Mouse (Mus musculus): ENCODE measurements around the gene Gga1. TPM values are rescaled to one million over a fixed set of nuclear protein-coding genes. Genes with fewer than 3 reads are reported as not detected.

The Gga1 gene
- polyA plus RNA-seq, 1 experiment from 2014 or later = 21.4 TPM

DNA sequence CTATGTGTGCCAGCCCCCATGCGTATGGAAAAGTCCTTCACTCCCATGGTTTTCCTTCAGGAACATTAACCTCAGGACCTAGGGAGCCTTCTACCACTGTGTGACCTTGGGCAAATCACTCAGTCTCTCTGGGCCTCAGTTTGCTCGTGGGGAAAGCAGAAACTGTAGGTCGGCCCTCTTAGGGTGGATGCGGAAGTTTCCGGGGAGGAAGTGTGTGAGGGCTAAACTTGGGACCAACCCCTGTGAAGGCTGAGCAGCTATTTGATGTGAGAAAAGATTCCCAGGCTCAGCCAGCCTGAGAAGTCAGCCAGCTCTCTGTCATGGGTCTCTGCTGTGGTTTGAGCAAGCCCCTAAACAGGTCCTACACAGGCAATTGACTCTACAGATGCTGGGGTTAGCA is 14.7 kb upstream of the Gga1 start:
- no peak for ATAC-seq (ENCODE audit: insufficient read depth)
- H3K9me3 ChIP-seq (replicated peaks) = no peaks in the 10 kb centered on the region
- no peak overlapping the region for H3K4me2 ChIP-seq
- no peak overlapping the region for H3K27ac ChIP-seq (replicated peaks)
- no peaks in the 10 kb centered on the region for H3K36me3 ChIP-seq (replicated peaks)
- H3K27me3 ChIP-seq = peaks cover 13% of the 10 kb centered on the region
- H3K9ac ChIP-seq = no peak overlapping the region
- H3K4me1 ChIP-seq (replicated peaks) = peaks cover 18% of the 10 kb centered on the region
- 60% methylated on average over 5 of the region's 5 CpGs for WGBS (ENCODE audit: insufficient replicate concordance)
- no peak overlapping the region for H3K4me3 ChIP-seq (replicated peaks)

DNA sequence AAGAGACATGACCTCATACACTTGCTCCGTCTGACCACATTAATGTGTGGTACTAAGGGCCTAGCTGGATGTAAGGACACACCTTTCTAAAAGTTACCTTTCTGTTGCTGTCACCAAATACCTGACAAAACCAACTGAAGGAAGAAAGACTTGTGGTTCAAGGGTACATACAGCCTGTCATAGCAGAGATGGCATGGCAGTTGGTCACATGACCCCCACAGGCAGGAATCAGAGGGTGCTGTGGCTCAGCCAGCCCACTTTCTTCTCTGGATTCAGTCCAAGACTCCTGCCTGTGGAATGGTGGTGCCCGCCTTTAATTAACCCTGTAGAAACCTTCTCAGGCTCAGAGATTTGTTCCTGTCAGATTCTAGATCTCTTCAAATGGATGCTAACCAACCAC is 13.8 kb upstream of the Gga1 start:
- Histone ChIP-seq H3K36me3 (replicated peaks) (no peaks in the 10 kb centered on the region), H3K4me1 (replicated peaks) (peaks cover 18% of the 10 kb centered on the region), H3K9me3 (replicated peaks) (no peaks in the 10 kb centered on the region), H3K27me3 (peaks cover 13% of the 10 kb centered on the region), H3K27ac (replicated peaks) (no peak overlapping the region), H3K9ac (no peak overlapping the region), H3K4me3 (replicated peaks) (no peak overlapping the region), H3K4me2 (no peak overlapping the region)
- ATAC-seq (ENCODE audit: insufficient read depth) = no peak
- 62% methylated on average over 2 of the region's 2 CpGs for WGBS (ENCODE audit: insufficient replicate concordance)

DNA sequence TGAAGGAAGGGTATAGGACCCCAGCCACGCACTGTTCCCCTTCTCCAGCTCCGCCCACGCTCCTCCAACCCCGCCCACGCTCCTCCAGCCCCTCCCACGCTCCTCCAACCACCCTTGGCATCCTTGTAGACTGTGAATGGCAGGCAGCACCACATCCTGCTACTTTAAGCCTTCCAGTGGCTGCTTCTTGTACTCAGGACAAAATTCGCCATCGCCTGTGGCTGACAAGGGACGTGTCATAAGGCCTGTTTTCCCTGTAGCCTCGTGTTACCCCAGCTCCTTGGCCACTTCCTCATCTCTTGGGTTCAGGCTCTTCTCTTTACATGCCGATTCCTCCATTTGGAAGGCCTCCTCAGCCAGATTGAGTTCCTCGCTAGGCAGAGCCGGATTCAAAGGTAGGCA is 13.1 kb upstream of the Gga1 start:
- WGBS (ENCODE audit: insufficient replicate concordance) = 28% methylated on average over 13 of the region's 13 CpGs

DNA sequence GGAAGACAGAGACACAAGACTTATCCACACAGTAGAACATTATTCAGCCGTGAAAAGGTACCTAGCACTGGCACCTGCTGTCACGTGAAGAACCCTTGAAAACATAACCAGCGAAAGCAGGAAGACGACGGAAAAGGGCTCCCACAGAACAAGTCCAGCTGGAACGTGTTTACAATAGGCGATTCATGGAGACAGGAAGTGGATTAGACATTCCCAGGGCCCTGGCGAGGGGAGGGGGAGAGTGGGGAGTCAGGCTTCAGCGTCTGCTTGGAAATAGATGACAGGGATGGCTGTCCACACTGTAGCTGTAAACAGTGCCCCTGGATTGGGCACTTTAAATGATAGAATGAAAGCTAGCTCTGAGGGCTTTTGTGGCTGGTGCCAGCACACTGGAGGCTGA is 8.6 kb upstream of the Gga1 start:
- Histone ChIP-seq H3K4me1 (replicated peaks) (peaks cover 13% of the 10 kb centered on the region; the same call in 1 of the 2 replicates), H3K36me3 (replicated peaks) (no peaks in the 10 kb centered on the region), H3K9me3 (replicated peaks) (no peaks in the 10 kb centered on the region), H3K27ac (replicated peaks) (no peak overlapping the region), H3K4me2 (no peak overlapping the region), H3K9ac (no peak overlapping the region), H3K27me3 (peaks cover 11% of the 10 kb centered on the region), H3K4me3 (replicated peaks) (no peak overlapping the region)
- no peak for ATAC-seq (ENCODE audit: insufficient read depth)
- whole genome bisulfite sequencing (ENCODE audit: insufficient replicate concordance) = 54% methylated on average over 9 of the region's 9 CpGs

More for the DNA sequence above, 13.1 kb upstream of the Gga1 start:
- H3K4me2 ChIP-seq = 0 out of 2 replicates have a peak overlapping the region, but pooled peaks have one; percentile 18
- H3K9ac ChIP-seq = no peak overlapping the region
- H3K36me3 ChIP-seq (replicated peaks) = no peaks in the 10 kb centered on the region
- peaks cover 13% of the 10 kb centered on the region for H3K27me3 ChIP-seq
- no peak overlapping the region for H3K4me3 ChIP-seq (replicated peaks)
- peak overlapping the region; percentile 57 for H3K27ac ChIP-seq (replicated peaks)
- H3K9me3 ChIP-seq (replicated peaks) = no peaks in the 10 kb centered on the region
- ATAC-seq (ENCODE audit: insufficient read depth) = peak; percentile 14; the same call in 1 of the 2 replicates
- peaks cover 22% of the 10 kb centered on the region for H3K4me1 ChIP-seq (replicated peaks)

DNA sequence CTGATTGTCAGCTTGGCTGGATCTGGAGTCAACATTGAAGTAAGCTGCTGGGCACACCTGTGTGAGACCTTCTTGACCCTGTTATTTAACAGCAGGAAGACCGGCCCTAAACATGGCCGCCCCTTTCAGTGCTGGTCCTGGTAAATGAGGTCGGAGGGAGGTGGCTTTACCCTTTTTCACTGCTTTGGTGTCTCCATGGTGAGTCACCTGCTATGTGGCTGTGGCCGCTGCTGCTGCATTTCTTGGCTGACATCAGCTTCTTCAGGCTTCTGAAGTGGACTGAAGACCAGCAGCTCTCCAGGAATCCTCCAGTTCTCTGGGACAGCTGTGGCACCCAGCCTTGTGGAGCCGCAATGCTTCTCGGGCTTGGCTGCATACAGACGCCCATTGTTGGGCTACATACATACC is 8.2 kb upstream of the Gga1 start:
- Histone ChIP-seq H3K36me3 (replicated peaks) (no peaks in the 10 kb centered on the region), H3K9ac (no peak overlapping the region), H3K4me1 (replicated peaks) (peaks cover 9% of the 10 kb centered on the region; the same call in 1 of the 2 replicates), H3K4me3 (replicated peaks) (no peak overlapping the region), H3K4me2 (no peak overlapping the region), H3K9me3 (replicated peaks) (no peaks in the 10 kb centered on the region), H3K27ac (replicated peaks) (no peak overlapping the region), H3K27me3 (peaks cover 6% of the 10 kb centered on the region)
- WGBS (ENCODE audit: insufficient replicate concordance) = 74% methylated on average over 7 of the region's 7 CpGs
- no peak for ATAC-seq (ENCODE audit: insufficient read depth)

DNA sequence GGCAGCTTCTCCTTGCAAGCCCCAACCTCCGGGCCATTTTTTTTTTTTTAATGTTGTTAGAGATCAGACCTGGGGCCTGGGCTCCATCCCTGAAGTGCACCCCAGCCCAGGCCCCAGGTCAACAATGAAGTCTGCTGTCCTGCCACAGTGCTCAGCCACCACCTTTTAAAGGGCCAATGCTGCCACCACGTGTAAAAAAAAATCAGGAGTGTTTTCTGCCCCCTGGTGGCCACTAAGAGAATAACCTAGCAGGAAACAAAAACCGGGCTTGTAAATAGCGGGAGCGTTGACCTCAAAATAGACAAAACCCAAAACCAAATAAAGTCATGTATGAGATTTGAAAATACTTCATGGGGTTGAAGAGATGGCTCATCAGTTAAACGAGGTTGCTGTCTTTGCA is 7.2 kb upstream of the Gga1 start:
- ATAC-seq (ENCODE audit: insufficient read depth) = no peak
- H3K36me3 ChIP-seq (replicated peaks) = no peaks in the 10 kb centered on the region
- H3K9me3 ChIP-seq (replicated peaks) = no peaks in the 10 kb centered on the region
- H3K4me2 ChIP-seq = no peak overlapping the region
- H3K4me3 ChIP-seq (replicated peaks) = no peak overlapping the region
- H3K4me1 ChIP-seq (replicated peaks) = peaks cover 8% of the 10 kb centered on the region; the same call in 1 of the 2 replicates
- H3K27ac ChIP-seq (replicated peaks) = no peak overlapping the region
- WGBS (ENCODE audit: insufficient replicate concordance) = 11% methylated on average over 6 of the region's 6 CpGs
- H3K9ac ChIP-seq = no peak overlapping the region
- H3K27me3 ChIP-seq = peaks cover 4% of the 10 kb centered on the region; the same call in 1 of the 2 replicates

DNA sequence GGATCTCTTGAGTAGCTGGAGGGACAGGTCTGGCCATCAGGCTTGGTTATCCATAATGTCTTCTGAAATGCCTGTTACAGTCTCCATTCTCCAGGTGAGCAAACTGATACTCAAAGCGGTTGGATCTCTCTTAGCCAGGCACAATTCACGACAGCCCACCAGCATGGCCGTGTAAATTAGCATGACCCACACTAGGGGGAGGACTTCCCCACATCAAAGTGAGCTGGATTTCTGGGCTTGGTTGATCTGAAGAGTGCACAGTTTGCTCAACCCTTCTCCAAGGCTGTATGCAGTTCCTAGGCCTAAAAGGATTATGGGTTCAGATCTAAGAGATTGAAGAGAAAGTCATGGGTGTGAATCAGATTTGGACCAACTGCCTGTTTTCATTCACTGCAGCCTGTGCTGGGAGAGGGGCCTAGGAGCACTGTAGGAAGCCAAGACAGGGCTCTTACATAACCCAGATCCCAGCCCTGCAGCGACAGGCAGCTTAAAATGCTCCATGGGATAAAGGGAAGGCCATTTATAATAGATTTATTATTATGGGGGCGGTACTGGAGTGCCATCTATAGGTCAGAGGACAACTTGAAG is 4.9 kb upstream of the Gga1 start:
- Histone ChIP-seq H3K27ac (replicated peaks) (no peak overlapping the region), H3K4me2 (no peak overlapping the region), H3K4me3 (replicated peaks) (no peak overlapping the region), H3K27me3 (no peaks in the 10 kb centered on the region), H3K9ac (no peak overlapping the region), H3K4me1 (replicated peaks) (peaks cover 29% of the 10 kb centered on the region), H3K9me3 (replicated peaks) (no peaks in the 10 kb centered on the region), H3K36me3 (replicated peaks) (no peaks in the 10 kb centered on the region)
- ATAC-seq (ENCODE audit: insufficient read depth) = no peak
- WGBS (ENCODE audit: insufficient replicate concordance) = 48% methylated on average over 5 of the region's 5 CpGs

DNA sequence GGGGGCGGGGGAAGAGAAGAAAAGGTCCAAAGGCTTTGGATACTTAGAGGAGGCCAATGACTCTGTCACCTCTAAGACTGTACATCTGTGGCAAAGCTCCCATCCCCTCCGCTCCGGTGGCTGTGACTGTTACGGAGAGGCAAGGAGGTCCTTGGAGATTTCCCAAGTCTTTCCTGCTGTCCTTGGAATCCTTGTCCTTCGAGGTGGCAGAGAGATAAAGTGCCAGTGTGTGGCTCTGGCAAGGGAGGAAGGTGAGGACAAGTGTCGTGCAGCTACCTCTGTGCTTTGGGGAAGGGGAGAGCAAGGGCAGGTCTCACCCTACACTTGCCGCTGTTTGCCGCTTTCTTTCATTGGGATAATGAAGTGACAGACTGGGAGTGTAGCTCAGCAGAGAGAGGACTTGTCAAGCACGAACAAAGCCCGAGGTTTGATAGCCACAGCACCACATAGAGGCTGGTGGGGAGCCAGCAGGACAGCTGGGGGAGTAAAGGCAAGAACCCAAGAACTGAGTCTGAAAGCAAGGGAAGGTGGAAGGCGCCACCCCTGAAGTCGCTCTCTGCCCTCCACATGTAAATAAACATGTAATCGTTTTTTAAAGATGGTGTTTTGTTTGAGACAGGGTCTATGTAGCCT is 3.1 kb upstream of the Gga1 start:
- Histone ChIP-seq H3K9ac (no peak overlapping the region), H3K36me3 (replicated peaks) (no peaks in the 10 kb centered on the region), H3K27me3 (no peaks in the 10 kb centered on the region), H3K9me3 (replicated peaks) (no peaks in the 10 kb centered on the region), H3K4me3 (replicated peaks) (no peak overlapping the region), H3K4me1 (replicated peaks) (peaks cover 35% of the 10 kb centered on the region), H3K4me2 (no peak overlapping the region), H3K27ac (replicated peaks) (no peak overlapping the region)
- ATAC-seq (ENCODE audit: insufficient read depth) = no peak
- WGBS (ENCODE audit: insufficient replicate concordance) = 65% methylated on average over 13 of the region's 13 CpGs

DNA sequence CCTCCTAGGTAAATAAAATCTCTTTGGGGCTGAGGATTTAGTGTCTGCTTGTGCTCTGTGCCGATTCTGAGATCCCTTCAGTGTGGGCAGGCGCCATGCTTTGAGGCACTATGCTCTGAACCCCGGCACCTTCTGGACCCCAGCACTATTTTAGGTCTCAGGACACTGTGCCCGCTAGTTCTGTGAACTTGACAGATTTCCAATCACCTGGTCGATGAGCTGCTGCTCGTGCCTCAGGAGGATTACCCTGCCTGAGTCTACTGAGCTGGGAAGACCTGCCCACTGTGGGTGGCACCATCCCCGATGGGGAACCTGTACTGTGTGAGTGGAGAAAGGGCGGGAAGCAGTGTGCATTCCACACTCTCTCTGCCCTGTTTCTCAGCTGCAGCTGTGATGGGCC is 2.0 kb upstream of the Gga1 start:
- H3K27ac ChIP-seq (replicated peaks) = no peak overlapping the region
- H3K27me3 ChIP-seq = no peaks in the 10 kb centered on the region
- H3K4me1 ChIP-seq (replicated peaks) = peaks cover 45% of the 10 kb centered on the region
- no peaks in the 10 kb centered on the region for H3K9me3 ChIP-seq (replicated peaks)
- H3K36me3 ChIP-seq (replicated peaks) = no peaks in the 10 kb centered on the region; the same call in 1 of the 2 replicates
- no peak overlapping the region for H3K4me2 ChIP-seq
- ATAC-seq (ENCODE audit: insufficient read depth) = no peak
- WGBS (ENCODE audit: insufficient replicate concordance) = 74% methylated on average over 8 of the region's 8 CpGs
- H3K9ac ChIP-seq = no peak overlapping the region
- no peak overlapping the region for H3K4me3 ChIP-seq (replicated peaks)

DNA sequence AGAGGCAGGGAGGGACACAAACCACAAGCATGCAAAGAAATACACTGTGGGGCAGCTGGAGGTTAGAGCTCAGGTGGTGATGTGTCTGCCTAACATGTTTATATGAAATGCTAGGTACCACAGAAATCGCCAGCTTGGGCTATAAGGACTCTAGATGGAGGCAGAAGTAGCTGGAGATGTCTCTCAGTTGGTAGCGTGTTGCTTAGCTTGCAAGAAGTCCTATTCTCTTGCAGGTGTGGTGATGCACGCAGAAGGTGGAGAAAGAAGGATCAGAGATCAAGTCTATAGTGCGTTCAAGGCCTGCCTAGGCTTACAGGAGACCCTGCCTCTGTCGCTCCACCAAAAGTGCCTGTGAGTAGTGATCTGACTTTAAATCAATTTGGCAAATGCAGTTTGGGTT is 1.5 kb upstream of the Gga1 start:
- H3K4me1 ChIP-seq (replicated peaks) = peaks cover 47% of the 10 kb centered on the region
- no peak overlapping the region for H3K9ac ChIP-seq
- no peaks in the 10 kb centered on the region for H3K9me3 ChIP-seq (replicated peaks)
- WGBS (ENCODE audit: insufficient replicate concordance) = 81% methylated on average over 5 of the region's 5 CpGs
- H3K27ac ChIP-seq (replicated peaks) = peak overlapping the region; percentile 96
- H3K4me2 ChIP-seq = peak overlapping the region; percentile 86; the same call in 1 of the 2 replicates
- peaks cover 2% of the 10 kb centered on the region; the same call in 1 of the 2 replicates for H3K36me3 ChIP-seq (replicated peaks)
- no peak overlapping the region for H3K4me3 ChIP-seq (replicated peaks)
- H3K27me3 ChIP-seq = no peaks in the 10 kb centered on the region
- no peak for ATAC-seq (ENCODE audit: insufficient read depth)

DNA sequence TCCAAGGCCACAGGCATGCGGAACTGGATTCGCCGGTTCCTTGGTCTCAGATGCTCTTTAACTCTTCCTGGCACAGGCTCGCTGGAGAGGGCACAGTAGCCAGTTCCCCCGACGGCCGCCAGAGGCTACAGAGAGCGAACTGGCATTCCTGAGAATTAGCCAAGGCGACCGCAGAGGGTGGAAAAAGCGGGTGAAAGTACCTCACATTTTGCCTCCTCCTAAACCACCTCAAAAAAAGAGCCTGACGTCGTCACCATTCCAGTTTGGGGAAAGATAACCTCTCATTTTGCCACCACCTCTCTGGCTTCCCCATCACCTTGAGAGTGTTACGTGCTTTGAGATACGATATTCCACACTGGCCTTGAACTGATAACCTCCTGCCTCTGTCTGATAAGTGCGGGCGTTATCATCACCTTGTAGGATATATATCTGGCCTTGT is 713 bp upstream of the Gga1 start:
- ATAC-seq (ENCODE audit: insufficient read depth) = peak; percentile 13; the same call in 1 of the 2 replicates
- peak overlapping the region; percentile 92 for H3K4me3 ChIP-seq (replicated peaks)

More for the DNA sequence above, 713 bp upstream of the Gga1 start:
- H3K27ac ChIP-seq (replicated peaks) = peak overlapping the region; percentile 96
- WGBS (ENCODE audit: insufficient replicate concordance) = under 1% methylated on average over 17 of the region's 17 CpGs
- peaks cover 51% of the 10 kb centered on the region for H3K4me1 ChIP-seq (replicated peaks)
- H3K9ac ChIP-seq = peak overlapping the region; percentile 82
- H3K36me3 ChIP-seq (replicated peaks) = peaks cover 10% of the 10 kb centered on the region
- H3K27me3 ChIP-seq = no peaks in the 10 kb centered on the region
- H3K9me3 ChIP-seq (replicated peaks) = no peaks in the 10 kb centered on the region
- peak overlapping the region; percentile 86 for H3K4me2 ChIP-seq
